Mouse (Mus musculus): ENCODE results near the gene Hoxa3.

Hoxa3 gene

GRCm38 (mm10) chr6:52152226-52153193, 60.6 kb downstream of the Hoxa3 start:
- DNase-seq: no peak

- DNase-seq: no peak
Measured at GRCm38 (mm10) chr6:52151571-52151970, 61.6 kb downstream of the Hoxa3 start.

GRCm38 (mm10) chr6:52150401-52150966, 62.7 kb downstream of the Hoxa3 start:
- no peak for DNase-seq

DNA sequence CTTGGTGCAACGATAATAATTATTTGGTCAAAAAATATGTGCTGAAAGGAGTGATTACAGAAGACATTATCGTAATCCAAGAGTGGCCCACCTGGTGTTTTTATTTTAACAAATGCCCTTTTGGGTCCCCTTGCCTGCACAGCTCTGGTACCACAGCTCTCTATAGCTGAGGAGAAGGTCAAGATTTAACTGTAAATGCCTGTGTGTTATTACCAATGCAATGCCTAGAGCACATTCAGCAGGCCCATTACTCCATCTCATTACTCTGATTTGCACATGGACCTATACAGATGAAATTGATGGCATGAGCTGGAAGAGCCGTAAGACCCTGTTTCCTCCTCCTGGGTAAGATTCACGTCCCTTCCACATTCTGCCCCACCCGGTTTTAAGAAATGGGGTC, 74.0 kb downstream of the Hoxa3 start:
- no peak for DNase-seq

DNA sequence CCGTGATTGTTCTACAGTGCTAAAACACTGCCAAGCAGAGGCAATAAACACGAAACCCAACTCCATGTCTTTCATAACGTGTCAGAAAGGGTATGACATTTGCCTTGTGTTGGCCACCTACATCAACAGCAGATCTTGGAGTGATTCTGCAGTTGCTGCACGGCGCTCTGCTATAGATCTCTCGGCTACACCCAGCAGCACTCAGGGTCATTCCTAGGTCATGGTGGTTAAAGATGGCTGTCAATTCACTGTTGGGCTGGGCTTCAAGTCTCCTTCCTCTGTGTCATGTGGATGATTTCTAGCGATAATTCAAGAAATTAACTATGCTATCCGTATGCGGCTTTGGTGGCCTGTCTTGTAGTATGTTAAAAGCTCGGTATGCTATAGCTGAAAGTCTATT, 74.6 kb downstream of the Hoxa3 start:
- DNase-seq: no peak

DNA sequence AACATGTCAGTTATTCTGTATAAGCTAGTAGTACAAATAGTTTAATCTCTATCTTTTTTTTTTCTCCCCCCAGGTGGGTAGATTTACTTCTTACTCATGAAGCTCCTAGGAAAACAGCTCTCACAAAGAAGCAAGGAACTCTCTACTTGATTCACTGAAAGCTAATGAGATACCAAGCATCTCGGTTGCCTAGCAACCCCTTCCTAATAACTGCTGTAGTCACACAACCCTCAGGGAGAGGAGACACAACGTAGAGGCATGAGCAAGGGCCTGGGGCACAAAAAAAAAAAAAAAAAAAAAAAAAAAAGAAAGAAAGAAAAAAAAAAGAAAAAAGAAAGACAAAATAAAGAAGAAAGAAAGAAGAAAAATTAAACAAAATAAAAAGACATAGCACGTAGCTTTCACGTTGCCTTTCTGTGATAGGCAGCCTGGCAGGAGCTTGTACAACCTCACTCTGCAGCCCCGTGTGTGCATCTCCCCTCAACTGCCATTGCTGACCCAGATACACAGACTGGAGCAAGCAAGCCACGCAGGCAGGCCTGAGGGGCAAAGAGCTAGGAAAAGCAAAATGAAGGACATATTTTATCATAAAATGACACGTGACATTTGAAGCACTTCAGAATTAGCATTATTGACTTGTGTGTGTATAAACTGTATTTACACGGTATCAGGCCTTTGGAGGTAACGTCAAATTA, 75.1 kb downstream of the Hoxa3 start:
- no peak for DNase-seq

- no peak for DNase-seq
Measured at GRCm38 (mm10) chr6:52123673-52124072, 89.5 kb downstream of the Hoxa3 start.

GRCm38 (mm10) chr6:52121173-52121572, 92.0 kb downstream of the Hoxa3 start:
- no peak for DNase-seq

All from cerebellum, adult 9-10 months (tissue).